Mouse (Mus musculus): ENCODE results near the gene Gm17651. TPM values are rescaled to one million over a fixed set of nuclear protein-coding genes. Genes with fewer than 3 reads are reported as not detected.

The Gm17651 gene
- not detected in 2 replicates for polyA plus RNA-seq (2012; rRNA removed)

DNA sequence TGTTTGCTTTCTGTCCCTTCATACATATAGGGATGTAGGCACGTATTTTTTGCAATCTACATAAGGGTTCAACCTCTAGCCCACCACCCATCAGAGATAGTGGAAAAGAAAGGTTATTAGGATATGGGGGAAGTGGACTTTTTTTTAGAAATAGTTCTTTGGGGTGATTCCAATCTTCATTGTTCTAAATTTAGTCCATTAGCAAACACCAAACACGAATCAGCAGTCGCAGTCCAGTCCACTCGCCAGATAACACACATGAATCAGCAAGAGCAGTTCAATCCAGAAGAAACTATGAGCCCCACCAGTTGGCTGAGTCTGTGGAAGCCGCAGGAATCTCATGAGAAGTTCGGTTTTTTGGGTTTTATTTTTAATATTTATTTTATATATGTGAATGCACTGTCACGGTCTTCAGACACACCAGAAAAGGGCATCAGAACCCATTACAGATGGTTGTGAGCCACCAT is at the start of gene Gm17651:
Gene Gm17651, minus strand, starts transcription at position 51 of the 467 bp plus-strand sequence.

DNA sequence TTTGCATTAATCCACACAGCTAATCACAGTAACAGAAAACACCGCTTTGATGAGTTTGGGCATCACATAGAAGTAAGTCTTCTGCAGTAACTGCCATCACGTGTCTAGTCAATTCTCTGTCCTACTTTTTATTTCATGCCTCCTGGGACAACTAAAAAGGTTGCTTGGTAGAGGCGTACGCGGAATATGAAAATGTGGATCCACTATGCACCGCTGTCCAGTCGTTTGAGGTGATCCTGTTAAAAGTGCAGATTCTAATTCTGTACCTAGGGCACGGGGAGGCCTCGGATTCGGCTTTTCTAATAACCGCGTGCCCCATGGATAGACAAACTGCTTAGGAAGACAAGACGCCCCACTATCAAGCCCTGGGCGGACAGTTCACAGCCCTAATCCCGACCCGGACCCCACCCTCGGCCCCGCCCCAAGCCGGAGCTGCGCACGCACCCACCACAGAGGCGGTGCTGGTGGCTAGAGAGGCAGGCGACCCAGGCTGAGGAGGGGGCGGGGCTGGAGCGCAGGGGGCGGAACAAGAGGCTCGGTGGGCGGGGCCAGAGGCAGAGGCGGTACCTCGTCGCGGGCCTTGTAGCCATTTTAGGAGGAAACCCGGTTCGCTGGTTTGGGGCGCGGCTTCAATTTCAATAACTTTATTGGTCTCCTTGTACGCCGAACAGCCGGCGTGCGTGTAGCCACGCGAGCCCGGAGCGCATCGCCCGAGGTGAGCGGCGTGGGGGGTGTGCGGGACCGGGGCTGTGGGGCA is 16.7 kb downstream of the Gm17651 start, which contains the start of gene Prkab2:
Gene Prkab2, plus strand, starts transcription at position 539 of the 757 bp plus-strand sequence.

DNA sequence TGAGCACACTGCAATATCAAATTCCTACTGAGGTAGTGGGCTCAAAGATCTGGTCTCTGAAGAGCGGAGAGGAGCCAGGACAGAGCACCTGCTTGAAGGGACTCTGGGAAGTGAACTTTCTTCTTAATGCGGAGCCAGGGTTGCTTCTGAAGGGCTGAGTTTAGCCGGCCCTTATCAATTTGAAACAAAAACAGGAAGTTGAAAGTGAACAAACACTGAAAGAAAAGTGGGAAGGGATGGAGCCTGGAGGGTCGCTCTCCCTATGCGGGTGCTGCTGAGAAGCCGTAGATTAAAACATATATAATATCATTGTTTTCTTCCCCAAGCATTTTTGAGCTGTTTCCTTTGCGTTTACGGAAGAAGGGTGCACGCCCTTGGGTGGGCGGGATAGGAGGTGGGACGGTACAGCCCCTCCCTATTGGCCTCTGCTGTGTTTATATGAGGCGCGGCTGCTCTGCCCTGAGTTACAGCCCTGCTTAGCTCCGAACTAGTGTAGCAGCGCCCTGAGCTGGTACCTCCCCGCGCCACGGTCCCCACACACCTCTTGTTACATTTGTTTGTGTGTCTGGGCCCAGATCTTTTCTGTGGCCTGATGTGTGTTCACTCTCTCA is 46.0 kb downstream of the Gm17651 start, which contains the start of gene Fmo5:
Gene Fmo5, plus strand, starts transcription at position 414 of the 611 bp plus-strand sequence.

Other genes starting within 250 kb of the Gm17651 start
- gene Chd1l, start 64.5 kb downstream of the Gm17651 start, polyA plus RNA-seq (2012; rRNA removed) = 0.77 and 1.1 TPM in 2 replicates
- gene Fmo5, start 45.9 kb downstream of the Gm17651 start, polyA plus RNA-seq (2012; rRNA removed) = 1.9 and 2.8 TPM in 2 replicates
- gene Prkab2, start 16.5 kb downstream of the Gm17651 start, polyA plus RNA-seq (2012; rRNA removed) = 1.7 and 3.0 TPM in 2 replicates
- 12.0 and 20.9 TPM in 2 replicates for gene Pde4dip, start 214.0 kb upstream of the Gm17651 start, polyA plus RNA-seq (2012; rRNA removed)
- gene Sec22b, start 226.5 kb upstream of the Gm17651 start, polyA plus RNA-seq (2012; rRNA removed) = 6.4 and 6.5 TPM in 2 replicates